Mouse (Mus musculus) thymus, adult 2 months (tissue): ENCODE data around the gene Glb1l.

ENCODE experiments used
- CTCF ChIP-seq: fragments of 200-500 bp; IDR thresholded peaks from 2 replicates; pipeline ENCODE4 v1.5.1; 2012; ENCODE audit warnings: mild to moderate bottlenecking, control low read depth, low read length, moderate library complexity, borderline replicate concordance; ENCODE audit not compliant: control insufficient read depth, poor library complexity, insufficient read depth; ENCODE audit errors: extremely low read depth
- POLR2A ChIP-seq: fragments of 200-500 bp; IDR thresholded peaks from 2 replicates; pipeline ENCODE4 v1.6.1; 2012; ENCODE audit warnings: mild to moderate bottlenecking, low read length, control low read depth, moderate library complexity; ENCODE audit not compliant: control insufficient read depth, poor library complexity, insufficient read depth; ENCODE audit errors: extremely low read depth

DNA sequence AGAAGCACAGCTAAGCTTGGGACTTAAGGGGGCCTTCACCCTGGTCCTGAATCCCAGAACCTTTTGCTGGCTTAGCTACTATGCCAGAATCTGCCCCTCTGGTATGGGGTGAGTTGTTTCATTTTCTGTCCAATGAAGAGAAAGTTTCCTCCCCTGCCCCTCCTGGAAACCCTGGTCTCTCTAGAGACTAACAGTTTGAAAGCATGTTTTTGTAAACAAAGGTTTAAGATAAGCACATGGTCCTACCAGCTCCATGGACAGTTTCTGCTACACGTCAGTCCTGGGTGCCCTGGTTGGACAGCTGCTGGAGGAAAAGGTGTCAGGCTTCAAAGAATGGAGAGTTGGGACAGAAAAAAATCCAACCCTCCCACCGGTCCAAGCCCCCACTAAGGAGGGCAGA is 20.0 kb downstream of the Glb1l start:
- TF ChIP-seq CTCF (no peak), POLR2A (no peak)
